Mouse (Mus musculus) MEL (cell line): ENCODE data around the gene Il1rapl1.

Experiments
- CHD1 ChIP-seq: IDR thresholded peaks from 2 replicates; pipeline ENCODE4 v1.6.1; 2012; ENCODE audit warnings: low read depth, mild to moderate bottlenecking, inconsistent platforms, low read length, improper control_type of control experiment
- CHD2 ChIP-seq: IDR thresholded peaks from 2 replicates; pipeline ENCODE4 v1.6.1; 2011; ENCODE audit warnings: low read length, improper control_type of control experiment
- CTCF ChIP-seq, 3 experiments: IDR thresholded peaks in 2 of 3; conservative IDR thresholded peaks in 1 of 3; 2 replicates each; pipeline ENCODE4 v1.5.1; 2011 to 2012; ENCODE audit warnings: low read length in 3 of 3, low read depth in 2 of 3, mild to moderate bottlenecking in 2 of 3, improper control_type of control experiment in 1 of 3, inconsistent platforms in 1 of 3, mixed read lengths in 1 of 3, moderate library complexity in 1 of 3; ENCODE audit not compliant: control insufficient read depth in 1 of 3, insufficient read depth in 1 of 3, poor library complexity in 1 of 3, severe bottlenecking in 1 of 3
- HCFC1 ChIP-seq: IDR thresholded peaks from 2 replicates; pipeline ENCODE4 v1.6.1; 2012; ENCODE audit warnings: low read depth, mild to moderate bottlenecking, inconsistent platforms, low read length, improper control_type of control experiment, moderate library complexity
- MYC ChIP-seq: IDR thresholded peaks from 2 replicates; pipeline ENCODE4 v1.6.1; 2011; ENCODE audit warnings: low read depth, mild to moderate bottlenecking, low read length, improper control_type of control experiment, moderate library complexity
- POLR2A ChIP-seq, 2 experiments: IDR thresholded peaks; 2 replicates each; pipeline ENCODE4 v1.6.1; 2011 to 2012; ENCODE audit warnings: low read length in 2 of 2, mild to moderate bottlenecking in 2 of 2, control low read depth in 1 of 2, improper control_type of control experiment in 1 of 2, low read depth in 1 of 2, moderate library complexity in 1 of 2; ENCODE audit not compliant: control insufficient read depth in 1 of 2, insufficient read depth in 1 of 2, poor library complexity in 1 of 2
- TBP ChIP-seq: IDR thresholded peaks from 2 replicates; pipeline ENCODE4 v1.8.0; 2011; ENCODE audit warnings: low read depth, low read length, improper control_type of control experiment
- ZC3H11A ChIP-seq: IDR thresholded peaks from 2 replicates; pipeline ENCODE4 v1.6.1; 2012; ENCODE audit warnings: low read depth, mild to moderate bottlenecking, inconsistent platforms, low read length, improper control_type of control experiment

- TF ChIP-seq CTCF (IDR thresholded peaks at IDR 0.05 in 2 of 3, conservative IDR thresholded peaks at IDR 0.05 in 1 of 3; ENCODE audit: control insufficient read depth in 1 of 3, insufficient read depth in 1 of 3, low read depth in 2 of 3, low read length in 3 of 3, poor library complexity in 1 of 3, severe bottlenecking in 1 of 3), result peak in 1 of 3 experiments; percentile 22; a peak in 2 of 6 replicates
- no peak for TF ChIP-seq POLR2A (IDR thresholded peaks at IDR 0.05; ENCODE audit: control insufficient read depth in 1 of 2, insufficient read depth in 1 of 2, low read depth in 1 of 2, low read length in 2 of 2, poor library complexity in 1 of 2)
- no peak for TF ChIP-seq HCFC1
- no peak for TF ChIP-seq CHD1
- no peak for TF ChIP-seq CHD2
- TF ChIP-seq ZC3H11A, result no peak
- no peak for TF ChIP-seq TBP
- no peak for TF ChIP-seq MYC
These were observed 459.8 kb downstream of the Il1rapl1 start for GRCm38 (mm10) chrX:87655644-87656043.
